Comparison of ENCODE assay signal across 12 mouse cellular contexts in the genomic region with DNA sequence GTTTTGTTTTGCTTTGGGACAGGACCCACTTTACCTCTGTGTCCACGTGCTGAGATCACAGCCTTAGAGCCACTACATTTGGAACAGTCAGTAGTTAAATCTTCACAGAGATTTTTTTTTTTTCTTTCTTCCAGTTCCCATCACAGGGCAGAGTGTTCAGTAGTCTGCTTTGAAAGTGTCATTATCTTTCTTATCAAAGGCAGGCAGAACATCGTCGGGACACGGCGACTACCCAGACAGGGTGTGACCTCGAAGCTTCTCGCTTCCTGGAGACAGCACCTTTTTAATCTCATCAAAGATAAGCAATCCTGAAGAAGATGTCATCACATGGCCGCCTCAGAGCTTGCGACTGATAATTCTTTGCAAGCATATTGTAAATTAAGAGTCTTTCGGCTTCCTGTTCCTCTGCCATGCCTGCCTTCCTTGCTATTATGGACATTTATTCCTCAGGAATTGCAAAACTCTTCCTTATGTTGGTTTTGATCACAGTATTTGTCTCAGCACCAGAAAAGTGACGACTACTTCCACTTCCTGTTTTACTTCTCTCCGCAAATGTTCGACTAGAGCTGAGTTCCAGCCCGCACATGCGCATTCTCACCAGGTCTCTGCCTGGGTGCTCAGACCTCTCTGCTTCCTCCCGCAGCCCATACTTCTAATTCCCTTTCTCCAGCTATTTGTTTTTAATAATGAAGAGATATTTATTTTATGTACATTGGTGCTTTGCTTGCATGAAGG. TPM values are rescaled to one million over a fixed set of nuclear protein-coding genes. Genes with fewer than 3 reads are reported as not detected.
DNase-seq lines count a peak whose midpoint lies in the region; ATAC-seq and TF ChIP-seq lines count a peak whose summit lies in the region.
"Had no signal": no experiment of that assay in that cellular context is flagged by ENCODE, and none has a peak within 500 bp of the region (broad histone marks: within the 10 kb centered on the region; RNA-seq: fewer than 3 reads in every experiment).

No protein-coding gene starts in this region.

- DNase-seq in gastrocnemius, adult 2 months, result peak; percentile 46
- DNase-seq in gastrocnemius, postnatal 4 days (ENCODE audit: low spot score in 2 of 2), result no peak
- DNase-seq in lung, postnatal 0 days (ENCODE audit: low spot score), result peak; percentile 18
- peak; percentile 58 for DNase-seq in thymus, postnatal 0 days (ENCODE audit: low spot score)
- no peak for DNase-seq in cerebellum, adult 9-11 months
- DNase-seq in embryo, embryonic 9.5 days (ENCODE audit: extremely low spot score), result no peak
- DNase-seq in frontal cortex, postnatal 10 days (ENCODE audit: low spot score in 2 of 2), result no peak

- no peaks in the 10 kb centered on the region for H3K9me3 ChIP-seq in heart, embryonic 13.5 days
- H3K9me3 ChIP-seq in lung, postnatal 0 days (ENCODE audit: low read length), result no peaks in the 10 kb centered on the region
- H3K9me3 ChIP-seq: midbrain, embryonic 13.5 days; stomach, embryonic 15.5 days had no signal

- H3K9ac ChIP-seq in heart, embryonic 13.5 days, result no peak overlapping the region
- H3K9ac ChIP-seq in lung, postnatal 0 days (replicated peaks; ENCODE audit: low read depth), result no peak overlapping the region
- H3K9ac ChIP-seq: midbrain, embryonic 13.5 days; stomach, embryonic 15.5 days had no signal

- WGBS in heart, embryonic 13.5 days, result 25% methylated on average over 16 of the region's 16 CpGs
- 33% methylated on average over 16 of the region's 16 CpGs for WGBS in lung, postnatal 0 days

- intact Hi-C loops in gastrocnemius, adult 2 months (cut with DNase I), result no loop called here

- no peak overlapping the region for H3K27ac ChIP-seq in gastrocnemius, adult 2 months
- no peak overlapping the region for H3K27ac ChIP-seq in heart, embryonic 13.5 days (replicated peaks)
- H3K27ac ChIP-seq in lung, postnatal 0 days (ENCODE audit: low read length), result no peak overlapping the region
- H3K27ac ChIP-seq: midbrain, embryonic 13.5 days; stomach, embryonic 15.5 days had no signal

- H3K4me2 ChIP-seq in heart, embryonic 13.5 days, result peak overlapping the region; percentile 56
- peak overlapping the region; percentile 27; the same call in 1 of the 2 replicates for H3K4me2 ChIP-seq in lung, postnatal 0 days (replicated peaks; ENCODE audit: low read depth, low read length)
- H3K4me2 ChIP-seq: midbrain, embryonic 13.5 days; stomach, embryonic 15.5 days had no signal

- 0 out of 2 replicates have a peak, but pooled peaks cover 4% of the 10 kb centered on the region for H3K27me3 ChIP-seq in heart, embryonic 13.5 days (replicated peaks)
- 0 out of 2 replicates have a peak, but pooled peaks cover 6% of the 10 kb centered on the region for H3K27me3 ChIP-seq in lung, postnatal 0 days (replicated peaks; ENCODE audit: insufficient read depth, low read length)
- H3K27me3 ChIP-seq: midbrain, embryonic 13.5 days; stomach, embryonic 15.5 days had no signal

- H3K36me3 ChIP-seq in heart, embryonic 13.5 days, result no peaks in the 10 kb centered on the region
- no peaks in the 10 kb centered on the region for H3K36me3 ChIP-seq in lung, postnatal 0 days (ENCODE audit: insufficient read depth, low read length)
- H3K36me3 ChIP-seq: midbrain, embryonic 13.5 days; stomach, embryonic 15.5 days had no signal

- peaks cover 12% of the 10 kb centered on the region for H3K4me1 ChIP-seq in heart, embryonic 13.5 days
- no peaks in the 10 kb centered on the region for H3K4me1 ChIP-seq in lung, postnatal 0 days (ENCODE audit: insufficient read depth, low read depth, low read length)
- H3K4me1 ChIP-seq: midbrain, embryonic 13.5 days; stomach, embryonic 15.5 days had no signal

- no peak overlapping the region for H3K4me3 ChIP-seq in gastrocnemius, adult 2 months
- peak overlapping the region; percentile 30 for H3K4me3 ChIP-seq in heart, embryonic 13.5 days
- no peak overlapping the region for H3K4me3 ChIP-seq in lung, postnatal 0 days (ENCODE audit: low read depth, low read length)
- H3K4me3 ChIP-seq: erythroblast, embryonic 14.5 days; midbrain, embryonic 13.5 days; stomach, embryonic 15.5 days had no signal

- TF ChIP-seq CTCF in gastrocnemius, adult 2 months (IDR thresholded peaks at IDR 0.05), result no peak
- TF ChIP-seq CTCF in lung, postnatal 0 days (IDR thresholded peaks at IDR 0.05), result no peak

- TF ChIP-seq EP300 in lung, postnatal 0 days (IDR thresholded peaks at IDR 0.05), result no peak

- no peak for ATAC-seq in heart, embryonic 13.5 days (ENCODE audit: extremely low read depth, insufficient number of reproducible peaks, low FRiP score, low TSS enrichment)
- ATAC-seq in lung, postnatal 0 days, result no peak
- ATAC-seq: midbrain, embryonic 13.5 days had no signal

RNA-seq across cellular contexts. Expression of a gene that starts 13.3 kb away (rescaled TPM):
- total RNA-seq in gastrocnemius, adult 2 months (2021), result not detected
- total RNA-seq in gastrocnemius, postnatal 4 days (2021), result not detected
- not detected in 2 replicates for polyA plus RNA-seq in heart, embryonic 13.5 days (2015; fragmentation: Nextera tagmentation; extraction: Ambion mirVana)
- not detected in 2 replicates for polyA plus RNA-seq in lung, postnatal 0 days (2015; fragmentation: Nextera tagmentation; extraction: Ambion mirVana)
- polyA plus RNA-seq in thymus, postnatal 0 days (2015; fragmentation: Nextera tagmentation; extraction: Ambion mirVana), result 0.07 and 0.15 TPM in 2 replicates
- total RNA-seq: adrenal gland, postnatal 4 days had no signal
- polyA plus RNA-seq: erythroblast, embryonic 14.5 days; midbrain, embryonic 13.5 days; stomach, embryonic 15.5 days had no signal

RNA-seq across cellular contexts. Expression of a gene that starts 16.6 kb away (rescaled TPM):
- not detected for total RNA-seq in gastrocnemius, adult 2 months (2021)
- total RNA-seq in gastrocnemius, postnatal 4 days (2021), result not detected
- polyA plus RNA-seq in heart, embryonic 13.5 days (2015; fragmentation: Nextera tagmentation; extraction: Ambion mirVana), result 0.17 TPM in 1 of 2 replicates, not detected in the other
- not detected in 2 replicates for polyA plus RNA-seq in lung, postnatal 0 days (2015; fragmentation: Nextera tagmentation; extraction: Ambion mirVana)
- not detected in 2 replicates for polyA plus RNA-seq in thymus, postnatal 0 days (2015; fragmentation: Nextera tagmentation; extraction: Ambion mirVana)
- total RNA-seq: adrenal gland, postnatal 4 days had no signal
- polyA plus RNA-seq: erythroblast, embryonic 14.5 days; midbrain, embryonic 13.5 days had no signal

RNA-seq across cellular contexts. Expression of a gene that starts 18.0 kb away (rescaled TPM):
- not detected for total RNA-seq in gastrocnemius, adult 2 months (2021)
- not detected for total RNA-seq in gastrocnemius, postnatal 4 days (2021)
- 0.10 and 0.27 TPM in 2 replicates for polyA plus RNA-seq in heart, embryonic 13.5 days (2015; fragmentation: Nextera tagmentation; extraction: Ambion mirVana)
- 2.6 and 2.8 TPM in 2 replicates for polyA plus RNA-seq in lung, postnatal 0 days (2015; fragmentation: Nextera tagmentation; extraction: Ambion mirVana)
- polyA plus RNA-seq in thymus, postnatal 0 days (2015; fragmentation: Nextera tagmentation; extraction: Ambion mirVana), result 0.07 and 0.10 TPM in 2 replicates
- polyA plus RNA-seq: erythroblast, embryonic 14.5 days had no signal

Comparison
In these comparisons a context has a peak if more than half of its experiments do, and no peak if none do; other contexts are left out.
1. DNase-seq: peak in gastrocnemius, adult 2 months (single experiment), lung, postnatal 0 days (single experiment) and thymus, postnatal 0 days (single experiment); none in gastrocnemius, postnatal 4 days (0 of 2), cerebellum, adult 9-11 months (single experiment), embryo, embryonic 9.5 days (single experiment) and frontal cortex, postnatal 10 days (0 of 2).